Mouse (Mus musculus) cerebellum, postnatal 36 days (tissue): ENCODE data around the gene Gm17267.
"Not testable (repeated sequence)": the region's sequence is repeated elsewhere in the genome, so short reads cannot be mapped to it uniquely, and the experiment has no call there.

Experiments
- DNase-seq, 2 experiments: peaks; one replicate each; pipeline ENCODE4 v3.0.0; 2021 to 2022; ENCODE audit warnings: mixed read lengths in 2 of 2

Gene Gm17267

GRCm38 (mm10) chrX:126017257-126017656, at the start of gene Gm17267:
Gene Gm17267, plus strand, starts transcription at chrX:126017557.
- DNase-seq, result not testable (repeated sequence)
